Mouse (Mus musculus) liver, adult 2 months (tissue): ENCODE measurements around the gene Gpr162. TPM values are rescaled to one million over a fixed set of nuclear protein-coding genes. Genes with fewer than 3 reads are reported as not detected.

Experiments
- DNase-seq: peaks from one replicate; pipeline ENCODE4 v3.0.0-alpha.2; 2011; ENCODE audit warnings: low read depth, low spot score; ENCODE audit errors: extremely low read depth
- H3K27ac ChIP-seq: fragments of 200-500 bp; replicated peaks from 2 replicates; pipeline ENCODE4 v1.5.1; 2012; ENCODE audit warnings: low read depth, mild to moderate bottlenecking, control low read depth, inconsistent platforms, low read length; ENCODE audit not compliant: insufficient read depth
- H3K27me3 ChIP-seq: fragments of 200-500 bp; 2 replicates; pipeline ENCODE4 v1.6.1; 2012; ENCODE audit warnings: mild to moderate bottlenecking, moderate library complexity, low read length, inconsistent platforms; ENCODE audit not compliant: control insufficient read depth, insufficient read depth
- H3K36me3 ChIP-seq: fragments of 200-500 bp; 2 replicates; pipeline ENCODE4 v1.6.1; 2012; ENCODE audit warnings: low read length, inconsistent platforms; ENCODE audit not compliant: control insufficient read depth, insufficient read depth
- H3K4me1 ChIP-seq: fragments of 200-500 bp; 2 replicates; pipeline ENCODE4 v1.6.1; 2011; ENCODE audit warnings: low read length; ENCODE audit not compliant: control insufficient read depth, insufficient read depth
- H3K4me3 ChIP-seq: fragments of 200-500 bp; 2 replicates; pipeline ENCODE4 v1.5.1; 2011; ENCODE audit warnings: low read depth, mild to moderate bottlenecking, control low read depth, low read length, moderate library complexity; ENCODE audit not compliant: insufficient read depth
- H3K79me2 ChIP-seq: fragments of 200-500 bp; 2 replicates; pipeline ENCODE4 v1.6.1; 2012; ENCODE audit warnings: inconsistent platforms, mild to moderate bottlenecking, low read length, moderate library complexity; ENCODE audit not compliant: control insufficient read depth, insufficient read depth
- H3K9ac ChIP-seq: fragments of 200-500 bp; 2 replicates; pipeline ENCODE4 v1.6.1; 2012; ENCODE audit warnings: low read depth, mild to moderate bottlenecking, control low read depth, inconsistent platforms, low read length
- CTCF ChIP-seq: fragments of 200-500 bp; IDR thresholded peaks from 2 replicates; pipeline ENCODE4 v1.5.1; 2011; ENCODE audit warnings: low read depth, low read length, control low read depth
- POLR2A ChIP-seq: fragments of 200-500 bp; IDR thresholded peaks from 2 replicates; pipeline ENCODE4 v1.6.1; 2011; ENCODE audit warnings: low read length, control low read depth; ENCODE audit not compliant: insufficient read depth; ENCODE audit errors: extremely low read depth
- whole genome bisulfite sequencing: fragments of 180-500 bp; shearing (Covaris S2); methylation state at CpG from one replicate; pipeline ENCODE4 v1.1.7; 2018; 5-methylcytosine and 5-hydroxymethylcytosine counted together
- polyA plus RNA-seq: library from polyadenylated mRNA; depleted of rRNA; stranded (reverse); fragments of >200 nt; gene quantifications from 2 replicates; pipeline ENCODE4 v1.2.3, GENCODE M21; 2012
- total RNA-seq: library from RNA; depleted of rRNA; stranded (reverse); fragments of >200 nt; gene quantifications from 2 replicates; pipeline ENCODE4 v1.2.3, GENCODE M21; 2014

The Gpr162 gene
- total and polyA plus RNA-seq, 2 experiments: 0.09 to 0.44 TPM

DNA sequence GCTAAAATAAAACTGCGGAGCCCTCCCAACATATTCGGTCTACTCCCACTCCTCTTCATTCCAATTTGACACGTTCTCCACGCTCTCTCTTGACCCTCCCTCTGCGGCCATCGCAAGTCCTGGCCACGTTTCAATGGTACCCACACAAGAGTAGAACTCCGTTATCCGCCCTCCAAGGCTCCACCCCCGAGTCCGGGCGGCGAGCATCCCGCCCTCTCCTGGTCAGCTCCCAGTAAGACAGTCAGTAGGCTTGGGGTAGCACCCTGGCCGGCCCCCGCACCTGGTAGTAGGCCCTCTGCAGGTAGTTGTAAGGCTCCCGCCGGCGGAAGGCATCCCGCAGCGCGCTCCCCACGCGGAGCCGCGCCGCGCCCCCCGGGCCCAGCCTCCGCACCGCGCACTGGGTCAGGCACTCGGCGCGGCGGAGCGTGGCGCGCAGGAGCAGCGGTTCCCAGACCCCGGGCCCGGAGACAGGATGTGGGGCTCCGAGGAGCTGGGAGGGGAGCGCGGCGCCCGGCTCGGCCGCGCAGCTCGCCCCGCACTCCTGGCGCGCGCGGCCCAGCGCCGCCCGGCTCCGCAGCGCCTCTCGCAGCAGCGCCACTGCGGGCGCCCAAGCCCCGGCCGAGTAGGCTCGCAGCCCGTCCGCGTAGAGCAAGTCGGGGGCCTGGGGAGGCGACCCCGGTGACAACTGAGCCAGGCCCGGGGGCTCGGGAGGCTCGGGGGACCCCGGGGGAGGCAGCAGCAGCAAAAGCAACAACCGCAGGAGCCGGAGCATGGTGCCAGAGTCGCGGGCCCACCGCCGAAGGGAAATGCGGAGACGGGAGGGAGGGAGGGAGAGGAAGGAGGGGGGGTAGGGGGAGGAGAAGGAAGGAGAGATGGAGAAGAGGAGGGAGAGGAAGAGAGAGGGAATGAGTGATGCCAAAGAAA is 6.6 kb downstream of the Gpr162 start, which contains the start of gene P3h3:
TSS of gene P3h3 (minus strand) at position 837 of the 924 bp plus-strand sequence.
- Histone ChIP-seq H3K79me2 (no peaks in the 10 kb centered on the region), H3K27me3 (peaks cover 7% of the 10 kb centered on the region; the same call in 1 of the 2 replicates), H3K4me1 (peaks cover 1% of the 10 kb centered on the region; the same call in 1 of the 2 replicates), H3K9ac (peak within 1 kb of the TSS; percentile 76), H3K36me3 (no peaks in the 10 kb centered on the region), H3K27ac (no peak within 1 kb of the TSS), H3K4me3 (peak within 1 kb of the TSS; percentile 63)
- TF ChIP-seq CTCF (peak; percentile 76), POLR2A (no peak)
- no peak for DNase-seq
- 1% methylated on average over 86 of the region's 86 CpGs for WGBS

DNA sequence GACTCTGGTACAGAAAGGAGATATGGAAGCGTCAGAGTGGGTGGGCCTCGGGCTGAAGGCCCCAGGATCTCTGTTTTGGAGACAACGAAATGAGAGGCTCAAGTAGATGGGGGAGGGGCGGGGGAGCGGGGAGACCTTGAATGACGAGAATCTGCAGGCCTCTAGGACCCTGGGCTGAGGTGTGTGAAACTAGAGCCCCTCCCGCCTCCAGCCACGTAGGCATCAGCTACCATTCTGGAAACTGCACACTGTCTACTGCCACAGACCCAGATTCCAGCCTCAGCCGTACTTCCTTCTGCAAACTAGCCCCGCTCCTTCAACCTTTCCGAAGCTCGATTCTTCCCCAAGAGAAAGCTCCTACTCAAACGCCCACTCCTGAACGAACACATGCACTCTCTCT is 7.5 kb downstream of the Gpr162 start:
- DNase-seq: no peak
- Histone ChIP-seq H3K79me2 (no peaks in the 10 kb centered on the region), H3K27me3 (peaks cover 7% of the 10 kb centered on the region; the same call in 1 of the 2 replicates), H3K27ac (no peak overlapping the region), H3K36me3 (no peaks in the 10 kb centered on the region), H3K9ac (no peak overlapping the region), H3K4me1 (peaks cover 1% of the 10 kb centered on the region; the same call in 1 of the 2 replicates), H3K4me3 (no peak overlapping the region)
- TF ChIP-seq POLR2A (no peak), CTCF (no peak)
- WGBS: 34% methylated on average over 14 of the region's 14 CpGs

DNA sequence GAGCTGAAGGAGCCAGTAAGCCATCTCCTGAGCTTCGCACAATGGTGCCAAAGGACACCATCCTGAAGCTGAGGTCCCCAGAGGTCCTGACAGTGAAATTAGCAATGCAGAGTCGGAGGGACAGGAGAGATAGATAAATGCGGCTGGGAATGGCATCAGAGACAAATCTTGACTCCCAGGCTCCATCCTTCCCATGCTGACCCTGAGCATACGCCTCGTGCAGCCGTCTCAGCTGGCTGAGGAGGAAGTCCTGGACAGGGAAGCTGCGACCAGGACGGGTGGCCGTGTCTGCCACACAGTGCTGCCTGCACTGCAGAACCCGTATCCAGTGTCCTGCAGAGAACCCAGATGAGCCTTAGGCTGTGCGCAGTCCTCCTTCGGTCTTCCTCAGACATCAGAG is 9.1 kb downstream of the Gpr162 start:
- no peaks in the 10 kb centered on the region for H3K79me2 ChIP-seq
- peaks cover 7% of the 10 kb centered on the region; the same call in 1 of the 2 replicates for H3K27me3 ChIP-seq
- no peak overlapping the region for H3K9ac ChIP-seq
- DNase-seq: no peak
- H3K4me1 ChIP-seq: no peaks in the 10 kb centered on the region
- no peak overlapping the region for H3K4me3 ChIP-seq
- no peak overlapping the region for H3K27ac ChIP-seq
- TF ChIP-seq CTCF (no peak), POLR2A (no peak)
- 71% methylated on average over 12 of the region's 12 CpGs for WGBS
- no peaks in the 10 kb centered on the region for H3K36me3 ChIP-seq

DNA sequence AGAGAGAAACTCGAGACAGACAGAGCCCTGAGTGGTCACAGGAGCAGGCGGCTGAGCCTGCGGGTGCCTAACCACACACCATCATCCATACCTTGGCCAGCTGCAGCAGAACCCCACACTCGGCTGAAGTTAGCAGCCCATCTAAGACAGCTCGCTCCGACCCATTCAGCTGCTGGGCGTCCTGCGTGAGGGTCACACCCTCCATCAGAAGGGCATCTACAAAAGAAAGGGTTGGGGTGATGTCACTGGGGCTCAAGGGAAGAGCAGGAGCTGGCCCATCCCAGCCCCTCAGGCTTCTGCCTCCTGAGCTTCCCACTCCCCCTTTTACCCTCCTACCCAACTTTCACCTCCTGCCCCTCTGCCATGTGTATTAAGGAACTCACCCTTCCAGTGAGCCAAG is 13.2 kb downstream of the Gpr162 start:
- 64% methylated on average over 8 of the region's 8 CpGs for WGBS
- TF ChIP-seq CTCF: no peak
- TF ChIP-seq POLR2A: no peak
- Histone ChIP-seq H3K9ac (no peak overlapping the region), H3K27me3 (no peaks in the 10 kb centered on the region), H3K27ac (no peak overlapping the region), H3K4me1 (0 out of 2 replicates have a peak, but pooled peaks cover 1% of the 10 kb centered on the region), H3K79me2 (no peaks in the 10 kb centered on the region), H3K4me3 (no peak overlapping the region), H3K36me3 (no peaks in the 10 kb centered on the region)
- DNase-seq: no peak

DNA sequence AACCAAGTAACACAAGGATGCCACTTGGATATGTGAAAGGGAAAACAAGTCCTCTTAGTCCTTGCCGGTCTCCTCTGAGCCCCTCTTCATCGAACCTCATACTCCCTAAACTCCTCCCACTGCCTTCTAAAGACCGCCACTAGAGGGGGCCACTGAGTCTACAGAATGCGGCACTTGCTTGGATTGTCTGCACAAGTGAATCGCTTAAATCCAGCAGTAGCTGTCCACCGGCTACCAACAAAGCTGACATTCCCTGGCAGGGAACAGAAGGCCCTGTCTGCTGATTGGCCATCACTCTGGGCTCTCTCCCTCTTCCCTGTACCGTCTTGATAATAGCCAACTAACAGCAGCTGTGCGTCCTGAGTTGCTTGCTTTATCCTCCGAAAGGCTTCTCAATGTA is 16.5 kb downstream of the Gpr162 start:
- Histone ChIP-seq H3K36me3 (no peaks in the 10 kb centered on the region), H3K27me3 (no peaks in the 10 kb centered on the region), H3K79me2 (no peaks in the 10 kb centered on the region), H3K9ac (no peak overlapping the region), H3K4me1 (0 out of 2 replicates have a peak, but pooled peaks cover 1% of the 10 kb centered on the region), H3K27ac (no peak overlapping the region), H3K4me3 (no peak overlapping the region)
- TF ChIP-seq POLR2A (no peak), CTCF (peak; percentile 78)
- 15% methylated on average over 9 of the region's 9 CpGs for WGBS
- peak; percentile 71 for DNase-seq
